Mouse (Mus musculus): ENCODE results near the gene Trappc6b.

- TF ChIP-seq CTCF (IDR thresholded peaks at IDR 0.05; ENCODE audit: control insufficient read depth, insufficient read depth, insufficient read length) (no peak), MAX (IDR thresholded peaks at IDR 0.05) (no peak), CEBPB (IDR thresholded peaks at IDR 0.05; ENCODE audit: low read depth) (no peak), USF1 (IDR thresholded peaks at IDR 0.05; ENCODE audit: low read depth) (no peak), FOSL1 (IDR thresholded peaks at IDR 0.05; ENCODE audit: insufficient read depth, low read length, poor library complexity, severe bottlenecking) (no peak), MYOD1 (IDR thresholded peaks at IDR 0.05; ENCODE audit: control insufficient read depth, insufficient read length, low read depth) (no peak)
These were observed 8.1 kb downstream of the Trappc6b start for GRCm38 (mm10) chr12:59053166-59053565.

All from C2C12 (cell line).